Mouse (Mus musculus) myocyte (in vitro differentiated cells): ENCODE data around the gene Efcab2.

Experiments used
- POLR2A ChIP-seq: IDR thresholded peaks from one replicate; pipeline ENCODE4 v1.6.1; 2011; ENCODE audit warnings: low read depth, mild to moderate bottlenecking, control low read depth, moderate library complexity; ENCODE audit not compliant: insufficient read length
- USF1 ChIP-seq: IDR thresholded peaks from one replicate; pipeline ENCODE4 v1.6.1; 2011; ENCODE audit warnings: low read depth, mild to moderate bottlenecking, control low read depth, moderate library complexity

DNA sequence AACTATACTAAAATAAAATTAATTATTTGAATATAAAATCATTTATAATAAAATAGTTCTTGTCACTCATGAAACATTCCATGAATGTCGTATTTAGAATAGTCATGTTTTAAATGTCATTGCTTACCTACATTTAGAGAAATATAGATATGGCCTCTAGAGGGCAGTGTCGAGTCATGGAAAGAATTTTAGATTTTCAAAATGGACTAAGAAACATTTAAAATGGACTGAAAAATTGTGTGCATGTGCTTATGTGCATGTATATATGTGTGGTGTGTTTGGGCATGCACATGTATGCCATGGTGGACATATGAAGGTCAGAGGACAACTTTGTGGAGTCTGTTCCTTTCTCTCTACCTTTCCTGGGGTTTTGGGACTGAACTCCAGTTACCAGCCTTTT is 62.4 kb downstream of the Efcab2 start:
- TF ChIP-seq POLR2A (no peak), USF1 (no peak)
